Mouse (Mus musculus) G1E (cell line): ENCODE data around the gene Cacnb4.

ENCODE experiments used
- CTCF ChIP-seq: IDR thresholded peaks from 2 replicates; pipeline ENCODE4 v1.5.1; 2012; ENCODE audit warnings: low read depth, low read length, inconsistent platforms, mixed read lengths
- GATA1 ChIP-seq: IDR thresholded peaks from 2 replicates; pipeline ENCODE4 v1.6.1; 2012; ENCODE audit warnings: borderline replicate concordance, low read length, inconsistent platforms, mixed read lengths
- POLR2AphosphoS5 ChIP-seq: IDR thresholded peaks from 2 replicates; pipeline ENCODE4 v1.6.1; 2012; ENCODE audit warnings: low read depth, low read length, inconsistent platforms; ENCODE audit not compliant: insufficient replicate concordance
- TAL1 ChIP-seq: conservative IDR thresholded peaks from 2 replicates; pipeline ENCODE4 v1.6.1; 2012; ENCODE audit warnings: low read depth, low read length, inconsistent platforms, mixed read lengths

DNA sequence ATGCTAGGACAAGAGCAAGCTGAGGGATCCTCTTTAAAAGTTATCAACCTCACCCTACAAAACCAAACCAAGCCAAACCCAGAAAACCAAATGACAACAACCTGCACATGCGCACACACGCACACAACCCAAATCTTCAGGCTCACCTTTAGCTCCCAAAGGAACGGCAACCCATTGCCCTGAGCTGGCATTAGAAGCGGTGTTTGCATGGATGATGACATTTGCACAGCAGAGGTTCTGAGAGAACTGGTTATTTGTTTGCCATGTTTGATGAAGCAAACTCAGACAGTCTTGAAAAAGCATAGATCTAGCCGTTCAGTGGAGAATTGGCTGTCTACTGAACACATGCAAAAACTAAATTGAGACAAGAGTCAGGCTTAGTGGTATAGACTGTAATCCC, 198.1 kb downstream of the Cacnb4 start:
- TF ChIP-seq CTCF (no peak), GATA1 (no peak), TAL1 (no peak), POLR2AphosphoS5 (no peak)
